Mouse (Mus musculus): ENCODE measurements around the gene Mok. TPM values are rescaled to one million over a fixed set of nuclear protein-coding genes. Genes with fewer than 3 reads are reported as not detected.

Gene Mok
- total RNA-seq, 1 experiment = 14.9 TPM

DNA sequence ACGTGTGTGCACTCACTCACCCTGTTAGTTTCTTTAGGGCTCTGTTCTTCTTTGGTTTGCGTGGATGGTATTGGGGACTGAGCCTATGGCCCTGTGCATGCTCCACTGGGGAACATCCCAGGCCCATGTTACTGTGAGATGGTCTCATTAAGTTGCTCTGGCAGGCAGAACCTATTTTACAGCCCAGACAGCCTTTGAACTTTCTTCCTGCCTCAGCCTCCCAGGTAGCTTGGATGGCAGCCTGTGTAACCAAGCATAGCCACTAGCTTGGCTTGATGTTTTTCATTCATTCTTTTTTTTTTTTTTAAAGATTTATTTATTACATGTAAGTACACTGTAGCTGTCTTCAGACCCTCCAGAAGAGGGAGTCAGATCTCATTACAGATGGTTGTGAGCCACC, 44.5 kb upstream of the Mok start:
- H3K4me1 ChIP-seq (ENCODE audit: control insufficient read depth in 2 of 2, insufficient read depth in 2 of 2, low read length in 2 of 2, poor library complexity in 1 of 2) = peaks cover 0 to 6% of the 10 kb centered on the region in 2 experiments; a peak in 2 of 4 replicates
- in situ Hi-C loops (cut with MboI; ENCODE audit: low sequenced_read_pairs in 2 of 2, unreplicated experiment in 2 of 2) = no loop called here
- no peaks in the 10 kb centered on the region for H3K9me3 ChIP-seq (ENCODE audit: control insufficient read depth, insufficient read depth, low read depth, low read length)
- H3K9ac ChIP-seq (ENCODE audit: insufficient read depth, low read depth, low read length, poor library complexity, severe bottlenecking) = no peak overlapping the region
- no peak overlapping the region for H3K27ac ChIP-seq (ENCODE audit: insufficient read depth, low read depth, low read length, poor library complexity, severe bottlenecking)
- TF ChIP-seq MAFK (IDR thresholded peaks at IDR 0.05; ENCODE audit: insufficient read depth, low read depth, low read length) = no peak
- H3K36me3 ChIP-seq (ENCODE audit: control insufficient read depth, insufficient read depth, low read length, poor library complexity, severe bottlenecking) = peaks cover 12% of the 10 kb centered on the region
- no peak for DNase-seq (ENCODE audit: low read depth, low spot score)
- H3K4me3 ChIP-seq (ENCODE audit: insufficient read depth in 1 of 2, low read depth in 1 of 2, low read length in 2 of 2, poor library complexity in 1 of 2, severe bottlenecking in 1 of 2) = no peak overlapping the region

DNA sequence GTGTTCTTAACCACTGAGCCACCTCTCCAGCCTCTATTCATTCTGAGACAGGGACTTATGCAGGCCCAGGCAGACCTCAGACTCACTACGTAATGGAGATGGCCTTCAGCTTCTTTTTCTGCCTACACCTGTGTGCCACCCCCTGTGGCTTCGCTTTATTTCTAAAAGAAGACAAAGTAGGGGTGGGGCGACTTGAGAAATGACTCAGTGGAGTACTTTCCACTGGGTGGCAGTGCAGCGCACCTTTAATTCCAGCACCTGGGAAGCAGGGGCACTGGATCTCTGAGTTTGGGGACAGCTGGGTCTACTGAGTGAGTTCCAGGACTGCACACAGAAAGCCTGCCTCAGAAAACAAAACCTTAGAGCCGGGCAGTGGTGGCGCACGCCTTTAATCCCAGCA, 41.6 kb upstream of the Mok start:
- H3K9me3 ChIP-seq (ENCODE audit: control insufficient read depth, insufficient read depth, low read depth, low read length) = no peaks in the 10 kb centered on the region
- H3K4me1 ChIP-seq (ENCODE audit: control insufficient read depth in 2 of 2, insufficient read depth in 2 of 2, low read length in 2 of 2, poor library complexity in 1 of 2) = peaks cover 0 to 4% of the 10 kb centered on the region in 2 experiments; a peak in 1 of 4 replicates
- H3K9ac ChIP-seq (ENCODE audit: insufficient read depth, low read depth, low read length, poor library complexity, severe bottlenecking) = no peak overlapping the region
- DNase-seq (ENCODE audit: low read depth, low spot score) = peak; percentile 81
- in situ Hi-C loops (cut with MboI; ENCODE audit: low sequenced_read_pairs in 2 of 2, unreplicated experiment in 2 of 2) = no loop called here
- no peak overlapping the region for H3K4me3 ChIP-seq (ENCODE audit: insufficient read depth in 1 of 2, low read depth in 1 of 2, low read length in 2 of 2, poor library complexity in 1 of 2, severe bottlenecking in 1 of 2)
- peaks cover 29% of the 10 kb centered on the region for H3K36me3 ChIP-seq (ENCODE audit: control insufficient read depth, insufficient read depth, low read length, poor library complexity, severe bottlenecking)
- TF ChIP-seq CHD2 (IDR thresholded peaks at IDR 0.05; ENCODE audit: low read depth, low read length) = no peak
- TF ChIP-seq MAFK (IDR thresholded peaks at IDR 0.05; ENCODE audit: insufficient read depth, low read depth, low read length) = no peak
- TF ChIP-seq ZNF384 (IDR thresholded peaks at IDR 0.05; ENCODE audit: low read depth, low read length) = no peak
- no peak for TF ChIP-seq ZC3H11A (IDR thresholded peaks at IDR 0.05; ENCODE audit: borderline replicate concordance, low read depth, low read length)
- TF ChIP-seq HCFC1 (IDR thresholded peaks at IDR 0.05; ENCODE audit: borderline replicate concordance, insufficient read depth, low read length) = no peak
- H3K27ac ChIP-seq (ENCODE audit: insufficient read depth, low read depth, low read length, poor library complexity, severe bottlenecking) = no peak overlapping the region

DNA sequence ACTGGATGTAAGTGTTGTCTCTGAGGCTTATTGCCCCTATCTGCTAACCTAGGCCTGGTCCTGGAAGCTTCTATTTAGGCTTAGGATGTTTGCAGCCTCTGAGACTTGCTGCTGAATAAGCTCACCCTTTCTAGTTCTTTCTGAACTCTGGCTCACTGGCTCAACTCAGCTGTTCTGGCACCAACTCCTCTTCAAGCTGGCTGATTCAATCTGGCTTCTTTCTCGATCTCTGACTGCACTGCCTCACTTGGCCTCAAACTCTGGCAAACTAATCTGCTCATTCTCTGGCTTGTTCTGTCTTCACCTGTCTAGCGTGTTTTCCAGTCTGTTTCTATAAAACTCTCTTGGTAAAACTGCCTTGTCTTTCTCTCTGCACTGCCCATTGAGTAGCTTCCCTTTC, 34.6 kb upstream of the Mok start:
- peaks cover 54% of the 10 kb centered on the region for H3K36me3 ChIP-seq (ENCODE audit: control insufficient read depth, insufficient read depth, low read length, poor library complexity, severe bottlenecking)

DNA sequence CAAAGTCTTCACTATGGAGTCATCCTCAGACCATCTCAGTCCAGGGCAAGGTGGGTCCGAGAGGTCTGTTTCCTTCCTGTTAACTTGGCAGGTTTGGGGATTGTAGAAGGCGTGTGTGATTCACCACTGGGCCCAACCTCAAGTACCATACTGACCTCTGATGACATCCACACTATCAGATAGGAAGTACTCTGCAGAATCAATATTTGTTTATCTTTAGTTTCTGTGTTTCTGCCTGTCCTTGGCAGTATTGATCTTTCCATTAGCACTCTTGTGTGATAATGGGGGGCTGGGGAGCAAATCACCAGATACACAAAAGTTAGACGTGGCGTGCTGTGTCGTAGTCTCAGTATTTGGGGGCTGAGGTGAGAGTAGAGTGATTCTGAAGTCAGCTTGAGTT, 30.5 kb upstream of the Mok start:
- H3K4me3 ChIP-seq (ENCODE audit: insufficient read depth in 1 of 2, low read depth in 1 of 2, low read length in 2 of 2, poor library complexity in 1 of 2, severe bottlenecking in 1 of 2) = no peak overlapping the region
- peaks cover 36% of the 10 kb centered on the region for H3K36me3 ChIP-seq (ENCODE audit: control insufficient read depth, insufficient read depth, low read length, poor library complexity, severe bottlenecking)
- H3K27ac ChIP-seq (ENCODE audit: insufficient read depth, low read depth, low read length, poor library complexity, severe bottlenecking) = no peak overlapping the region
- no peak overlapping the region for H3K9ac ChIP-seq (ENCODE audit: insufficient read depth, low read depth, low read length, poor library complexity, severe bottlenecking)
- no peaks in the 10 kb centered on the region for H3K4me1 ChIP-seq (ENCODE audit: control insufficient read depth in 2 of 2, insufficient read depth in 2 of 2, low read length in 2 of 2, poor library complexity in 1 of 2)
- in situ Hi-C loops (cut with MboI; ENCODE audit: low sequenced_read_pairs in 2 of 2, unreplicated experiment in 2 of 2) = no loop called here
- no peak for DNase-seq (ENCODE audit: low read depth, low spot score)
- TF ChIP-seq ZC3H11A (IDR thresholded peaks at IDR 0.05; ENCODE audit: borderline replicate concordance, low read depth, low read length) (no peak), MAFK (IDR thresholded peaks at IDR 0.05; ENCODE audit: insufficient read depth, low read depth, low read length) (no peak), ZNF384 (IDR thresholded peaks at IDR 0.05; ENCODE audit: low read depth, low read length) (no peak), CHD2 (IDR thresholded peaks at IDR 0.05; ENCODE audit: low read depth, low read length) (no peak), HCFC1 (IDR thresholded peaks at IDR 0.05; ENCODE audit: borderline replicate concordance, insufficient read depth, low read length) (no peak)
- H3K9me3 ChIP-seq (ENCODE audit: control insufficient read depth, insufficient read depth, low read depth, low read length) = no peaks in the 10 kb centered on the region

More for the DNA sequence above, 34.6 kb upstream of the Mok start:
- TF ChIP-seq CHD2 (IDR thresholded peaks at IDR 0.05; ENCODE audit: low read depth, low read length) (no peak), HCFC1 (IDR thresholded peaks at IDR 0.05; ENCODE audit: borderline replicate concordance, insufficient read depth, low read length) (no peak), MAFK (IDR thresholded peaks at IDR 0.05; ENCODE audit: insufficient read depth, low read depth, low read length) (no peak), ZC3H11A (IDR thresholded peaks at IDR 0.05; ENCODE audit: borderline replicate concordance, low read depth, low read length) (no peak), ZNF384 (IDR thresholded peaks at IDR 0.05; ENCODE audit: low read depth, low read length) (no peak)
- Histone ChIP-seq H3K9ac (ENCODE audit: insufficient read depth, low read depth, low read length, poor library complexity, severe bottlenecking) (no peak overlapping the region), H3K9me3 (ENCODE audit: control insufficient read depth, insufficient read depth, low read depth, low read length) (no peaks in the 10 kb centered on the region), H3K4me1 (ENCODE audit: control insufficient read depth in 2 of 2, insufficient read depth in 2 of 2, low read length in 2 of 2, poor library complexity in 1 of 2) (no peaks in the 10 kb centered on the region), H3K4me3 (ENCODE audit: insufficient read depth in 1 of 2, low read depth in 1 of 2, low read length in 2 of 2, poor library complexity in 1 of 2, severe bottlenecking in 1 of 2) (no peak overlapping the region), H3K27ac (ENCODE audit: insufficient read depth, low read depth, low read length, poor library complexity, severe bottlenecking) (no peak overlapping the region)
- no peak for DNase-seq (ENCODE audit: low read depth, low spot score)
- in situ Hi-C loops (cut with MboI; ENCODE audit: low sequenced_read_pairs in 2 of 2, unreplicated experiment in 2 of 2) = no loop called here

DNA sequence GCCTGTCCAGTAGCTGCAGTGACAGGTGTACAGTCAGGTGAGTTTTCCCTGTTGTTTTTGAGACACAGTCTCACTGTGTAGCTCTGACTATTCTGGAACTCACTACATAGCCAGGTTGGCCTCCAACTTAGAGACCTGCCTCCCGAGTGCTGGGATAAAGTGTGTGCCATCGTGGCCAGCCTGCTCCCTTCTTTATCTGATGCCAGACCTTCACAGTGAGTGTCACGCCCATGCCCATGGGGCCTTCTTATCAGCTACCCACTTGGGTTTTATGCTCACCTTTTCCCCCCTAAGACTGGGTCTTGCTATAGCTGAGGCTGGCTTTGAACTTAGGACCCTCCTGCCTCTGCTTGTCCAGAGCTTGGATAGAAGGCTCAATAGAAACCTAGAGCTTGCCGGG, 29.4 kb upstream of the Mok start:
- Histone ChIP-seq H3K4me1 (ENCODE audit: control insufficient read depth in 2 of 2, insufficient read depth in 2 of 2, low read length in 2 of 2, poor library complexity in 1 of 2) (no peaks in the 10 kb centered on the region), H3K27ac (ENCODE audit: insufficient read depth, low read depth, low read length, poor library complexity, severe bottlenecking) (no peak overlapping the region), H3K4me3 (ENCODE audit: insufficient read depth in 1 of 2, low read depth in 1 of 2, low read length in 2 of 2, poor library complexity in 1 of 2, severe bottlenecking in 1 of 2) (no peak overlapping the region), H3K9ac (ENCODE audit: insufficient read depth, low read depth, low read length, poor library complexity, severe bottlenecking) (no peak overlapping the region), H3K36me3 (ENCODE audit: control insufficient read depth, insufficient read depth, low read length, poor library complexity, severe bottlenecking) (peaks cover 36% of the 10 kb centered on the region), H3K9me3 (ENCODE audit: control insufficient read depth, insufficient read depth, low read depth, low read length) (no peaks in the 10 kb centered on the region)
- no peak for DNase-seq (ENCODE audit: low read depth, low spot score)
- TF ChIP-seq ZC3H11A (IDR thresholded peaks at IDR 0.05; ENCODE audit: borderline replicate concordance, low read depth, low read length) = no peak
- TF ChIP-seq MAFK (IDR thresholded peaks at IDR 0.05; ENCODE audit: insufficient read depth, low read depth, low read length) = no peak
- no peak for TF ChIP-seq ZNF384 (IDR thresholded peaks at IDR 0.05; ENCODE audit: low read depth, low read length)
- no peak for TF ChIP-seq HCFC1 (IDR thresholded peaks at IDR 0.05; ENCODE audit: borderline replicate concordance, insufficient read depth, low read length)
- TF ChIP-seq CHD2 (IDR thresholded peaks at IDR 0.05; ENCODE audit: low read depth, low read length) = no peak
- in situ Hi-C loops (cut with MboI; ENCODE audit: low sequenced_read_pairs in 2 of 2, unreplicated experiment in 2 of 2) = no loop called here

Measured in ES-E14 (cell line).